Mouse (Mus musculus): ENCODE data around the gene Yrdc.
A peak's percentile ranks its signal among the peaks of the same experiment; 100 is the strongest.

The Yrdc gene

GRCm38 (mm10) chr4:124850933-124851658 lies 617 bp downstream of the Yrdc start, which contains the start of gene 1110065P20Rik:
1110065P20Rik (minus strand) TSS chr4:124851196.
- DNase-seq, result peak; percentile 83 to 90

GRCm38 (mm10) chr4:124856294-124856693 lies 5.8 kb downstream of the Yrdc start:
- DNase-seq, result no peak

- DNase-seq, result no peak
Measured at GRCm38 (mm10) chr4:124858370-124858769, 7.9 kb downstream of the Yrdc start.

DNA sequence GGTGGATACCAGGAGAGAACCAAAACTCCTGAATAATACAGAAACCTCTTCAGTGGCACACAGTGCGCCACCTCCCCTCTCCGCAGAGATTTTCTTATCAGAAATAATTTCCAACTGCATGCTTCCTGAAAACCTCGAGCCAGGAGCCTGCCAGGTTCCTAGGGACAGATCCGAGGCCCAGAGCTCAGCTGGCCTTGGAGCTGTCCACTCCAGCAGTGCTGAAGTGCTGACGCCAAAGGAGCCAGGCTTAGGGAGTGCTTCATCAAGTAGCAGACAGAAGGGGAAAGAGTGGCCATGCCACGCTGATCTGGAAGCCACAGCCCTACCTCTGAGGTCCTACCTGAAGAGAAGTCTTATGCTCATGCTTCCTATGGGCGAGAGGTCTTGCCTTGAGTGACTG lies 10.0 kb downstream of the Yrdc start:
- peak; percentile 72 to 76 for DNase-seq

DNA sequence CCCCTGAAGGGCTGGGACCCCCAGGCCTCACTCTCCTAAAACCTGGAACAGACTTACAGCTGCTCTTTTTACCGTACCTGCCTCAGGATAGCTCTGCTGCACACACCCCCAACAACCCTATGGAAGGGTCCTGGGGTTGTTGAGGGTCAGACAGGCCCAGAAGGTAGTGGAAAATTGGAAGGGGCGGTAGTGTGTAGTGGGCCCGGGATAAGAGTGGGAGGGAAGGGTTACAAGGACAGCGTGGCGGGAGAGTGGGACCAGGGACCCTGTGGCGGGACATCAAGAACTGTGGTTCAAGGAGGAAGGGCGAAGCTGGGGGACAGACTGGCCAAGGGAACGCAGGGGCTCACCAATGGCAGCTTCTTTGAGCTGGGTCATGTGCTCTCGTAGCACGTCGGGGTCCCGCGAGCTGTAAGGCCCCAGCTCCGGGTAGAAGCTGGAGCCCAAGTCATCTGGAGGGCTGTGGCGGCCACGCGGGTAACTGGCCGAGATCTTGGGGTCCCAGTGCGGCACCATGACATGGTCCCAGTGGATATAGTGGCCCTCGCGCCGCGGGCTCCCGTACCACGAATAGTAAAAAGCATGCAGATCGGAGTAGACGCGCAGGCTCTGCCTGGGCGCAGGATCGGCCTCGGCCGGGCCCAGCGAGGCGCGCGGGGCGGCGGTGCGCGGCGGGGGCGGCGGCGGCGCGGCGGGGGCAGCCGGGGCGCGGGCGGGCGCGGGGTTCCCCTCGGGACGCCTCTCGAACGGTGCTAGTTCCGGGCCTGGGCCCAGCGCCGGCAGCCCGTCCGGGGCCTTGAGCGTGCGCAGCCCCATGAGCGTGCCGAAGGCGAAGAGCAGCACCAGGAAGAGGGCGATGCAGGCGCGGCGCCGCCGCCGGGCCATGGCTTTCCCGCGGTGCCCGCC lies 11.1 kb downstream of the Yrdc start, which contains the start of gene Maneal:
TSS of gene Maneal (minus strand) at position 889 of the 906 bp plus-strand sequence.
- no peak for DNase-seq

GRCm38 (mm10) chr4:124872719-124873118 lies 22.2 kb downstream of the Yrdc start:
- no peak for DNase-seq

- DNase-seq, result no peak
Measured at GRCm38 (mm10) chr4:124880599-124880998, 30.1 kb downstream of the Yrdc start, which contains the start of gene Epha10. Epha10 (plus strand) TSS chr4:124880899.

DNA sequence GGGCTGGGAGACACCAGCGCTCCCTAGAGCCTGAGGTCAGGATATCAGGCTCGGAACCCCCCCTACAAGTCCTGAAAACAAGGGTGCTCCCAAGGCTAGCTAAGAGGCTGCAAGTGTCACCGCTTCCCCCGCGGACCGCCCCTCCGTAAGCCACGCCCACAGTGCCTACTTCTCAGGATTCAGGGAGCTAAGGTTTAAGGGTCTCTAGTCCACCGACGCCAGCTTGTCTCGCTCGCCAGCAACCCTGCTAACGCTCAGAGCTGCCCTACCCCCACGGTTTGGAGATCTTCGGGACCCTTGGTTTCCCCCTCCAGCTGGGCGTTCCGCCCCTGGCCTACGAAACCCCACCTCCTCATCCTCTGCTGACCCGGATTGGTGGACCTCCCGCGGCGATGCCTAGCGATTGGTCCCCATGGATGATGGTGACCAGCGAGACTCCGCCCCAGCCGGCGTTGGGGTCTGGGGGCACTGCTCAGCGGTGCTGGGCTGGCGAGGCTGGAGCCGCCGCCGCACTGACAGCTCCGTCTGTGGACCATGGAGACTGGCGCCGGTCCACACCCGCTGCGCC lies 30.9 kb downstream of the Yrdc start:
- no peak for DNase-seq

- peak; percentile 43 to 50 for DNase-seq
Measured at GRCm38 (mm10) chr4:124882151-124882729, 31.8 kb downstream of the Yrdc start.

DNA sequence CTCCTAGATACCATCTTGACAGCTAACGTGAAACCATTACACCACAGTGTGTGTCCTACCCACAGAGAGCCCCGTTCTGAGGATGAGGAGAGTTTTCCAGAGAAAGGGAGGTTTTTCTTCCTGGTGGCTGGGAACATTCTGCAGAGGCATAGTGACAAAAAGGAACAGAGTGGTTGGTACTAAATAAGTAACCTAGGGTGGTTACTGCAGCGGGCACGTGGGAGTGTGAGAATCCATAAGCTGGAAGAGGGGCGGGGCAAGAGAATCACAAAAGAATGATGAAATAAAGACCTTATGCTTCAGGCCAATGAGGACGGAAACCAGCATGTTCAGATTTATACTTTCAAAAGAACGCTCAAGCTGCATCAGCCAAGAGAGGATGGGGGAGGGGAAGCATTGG lies 38.2 kb downstream of the Yrdc start:
- no peak for DNase-seq

DNA sequence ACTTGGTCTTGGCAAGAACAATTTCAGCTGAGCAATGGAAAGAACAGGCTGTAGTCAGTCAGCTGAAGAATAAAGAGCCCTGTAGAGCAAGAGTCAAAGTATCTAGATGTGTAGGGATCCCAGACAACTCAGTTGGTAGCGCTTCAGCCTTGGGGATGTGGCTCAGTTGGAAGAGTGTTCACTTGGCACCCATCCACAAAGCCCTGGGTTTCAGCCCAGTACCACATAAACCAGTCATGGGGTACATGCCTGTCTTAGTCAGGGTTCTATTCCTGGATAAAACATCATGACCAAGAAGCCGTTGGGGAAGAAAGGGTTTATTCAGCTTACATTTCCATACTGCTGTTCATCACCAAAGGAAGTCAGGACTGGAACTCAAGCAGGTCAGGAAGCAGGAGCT lies 39.5 kb downstream of the Yrdc start:
- DNase-seq, result no peak

GRCm38 (mm10) chr4:124890831-124891230 lies 40.4 kb downstream of the Yrdc start:
- DNase-seq, result no peak

- DNase-seq, result no peak
Measured at GRCm38 (mm10) chr4:124893769-124894168, 43.3 kb downstream of the Yrdc start.

- DNase-seq, result no peak
Measured at GRCm38 (mm10) chr4:124894508-124895428, 44.3 kb downstream of the Yrdc start.

GRCm38 (mm10) chr4:124898428-124898827 lies 47.9 kb downstream of the Yrdc start:
- DNase-seq, result no peak

- no peak for DNase-seq
Measured at GRCm38 (mm10) chr4:124899906-124900305, 49.4 kb downstream of the Yrdc start.
